Mouse (Mus musculus) thymus, adult 2 months (tissue): Measurements from ENCODE around the gene Dpyd. TPM values are rescaled to one million over a fixed set of nuclear protein-coding genes. Genes with fewer than 3 reads are reported as not detected.
A peak's percentile ranks its signal among the peaks of the same experiment; 100 is the strongest.

ENCODE experiments used
- DNase-seq: peaks from one replicate; pipeline ENCODE4 v3.0.0; 2021
- H3K27ac ChIP-seq: fragments of 200-500 bp; 2 replicates; pipeline ENCODE4 v1.5.1; 2012; ENCODE audit warnings: low read length, control low read depth; ENCODE audit not compliant: control insufficient read depth, insufficient read depth
- H3K27me3 ChIP-seq: fragments of 200-500 bp; 2 replicates; pipeline ENCODE4 v1.6.1; 2012; ENCODE audit warnings: mild to moderate bottlenecking, low read length, moderate library complexity, mixed read lengths; ENCODE audit not compliant: control insufficient read depth, insufficient read depth
- H3K36me3 ChIP-seq: fragments of 200-500 bp; 2 replicates; pipeline ENCODE4 v1.6.1; 2012; ENCODE audit warnings: mild to moderate bottlenecking, low read length, moderate library complexity; ENCODE audit not compliant: control insufficient read depth, insufficient read depth
- H3K4me1 ChIP-seq: fragments of 200-500 bp; replicated peaks from 2 replicates; pipeline ENCODE4 v1.6.1; 2012; ENCODE audit warnings: low read length; ENCODE audit not compliant: control insufficient read depth, insufficient read depth
- H3K4me3 ChIP-seq: fragments of 200-500 bp; 2 replicates; pipeline ENCODE4 v1.5.1; 2012; ENCODE audit warnings: mild to moderate bottlenecking, low read length, control low read depth, moderate library complexity; ENCODE audit not compliant: control insufficient read depth, insufficient read depth
- CTCF ChIP-seq: fragments of 200-500 bp; IDR thresholded peaks from 2 replicates; pipeline ENCODE4 v1.5.1; 2012; ENCODE audit warnings: mild to moderate bottlenecking, control low read depth, low read length, moderate library complexity, borderline replicate concordance; ENCODE audit not compliant: control insufficient read depth, poor library complexity, insufficient read depth; ENCODE audit errors: extremely low read depth
- POLR2A ChIP-seq: fragments of 200-500 bp; IDR thresholded peaks from 2 replicates; pipeline ENCODE4 v1.6.1; 2012; ENCODE audit warnings: mild to moderate bottlenecking, low read length, control low read depth, moderate library complexity; ENCODE audit not compliant: control insufficient read depth, poor library complexity, insufficient read depth; ENCODE audit errors: extremely low read depth
- WGBS: fragments of 180-500 bp; shearing (Covaris S2); methylation state at CpG from one replicate; pipeline ENCODE4 v1.1.7; 2018; 5-methylcytosine and 5-hydroxymethylcytosine counted together
- polyA plus RNA-seq: library from polyadenylated mRNA; depleted of rRNA; stranded (reverse); fragments of >200 nt; gene quantifications from 2 replicates; pipeline ENCODE4 v1.2.3, GENCODE M21; 2012

Gene Dpyd
- polyA plus RNA-seq, 1 experiment, result 0.85 TPM

GRCm38 (mm10) chr3:118562311-118562671, 362 bp downstream of the Dpyd start:
- no peaks in the 10 kb centered on the region for H3K27me3 ChIP-seq
- no peaks in the 10 kb centered on the region for H3K4me1 ChIP-seq
- TF ChIP-seq CTCF (no peak), POLR2A (no peak)
- H3K27ac ChIP-seq, result no peak overlapping the region
- DNase-seq, result no peak
- no peaks in the 10 kb centered on the region for H3K36me3 ChIP-seq
- H3K4me3 ChIP-seq, result peak overlapping the region; percentile 14
- 7% methylated on average over 17 of the region's 18 CpGs for WGBS

- WGBS, result 82% methylated on average over 5 of the region's 5 CpGs
- Histone ChIP-seq H3K36me3 (no peaks in the 10 kb centered on the region), H3K4me1 (no peaks in the 10 kb centered on the region), H3K27ac (no peak overlapping the region), H3K27me3 (no peaks in the 10 kb centered on the region), H3K4me3 (no peak overlapping the region)
- TF ChIP-seq POLR2A, result no peak
- TF ChIP-seq CTCF, result no peak
- DNase-seq, result no peak
Observed at GRCm38 (mm10) chr3:118566779-118567178, 4.8 kb downstream of the Dpyd start.

DNA sequence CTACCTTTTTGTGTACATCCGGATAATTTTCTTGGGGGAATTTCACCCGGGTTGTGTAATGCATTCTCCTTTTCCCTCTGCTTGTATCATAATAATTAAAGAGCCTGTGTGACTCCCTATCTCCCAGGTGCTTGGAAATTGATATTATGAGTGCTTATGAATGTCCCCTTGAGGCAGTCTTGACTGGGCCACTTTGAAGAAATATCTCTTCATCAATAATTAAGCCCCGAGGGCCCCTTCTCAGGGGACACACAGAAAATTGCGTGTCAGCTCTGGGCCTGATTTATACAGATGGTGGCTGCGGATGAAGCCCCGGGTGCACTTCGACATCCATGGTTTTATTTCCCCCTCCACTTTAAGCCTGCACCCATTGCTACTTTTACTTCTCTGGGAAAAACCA, 8.3 kb downstream of the Dpyd start:
- 94% methylated on average over 7 of the region's 7 CpGs for WGBS
- no peak for TF ChIP-seq POLR2A
- no peak for TF ChIP-seq CTCF

DNA sequence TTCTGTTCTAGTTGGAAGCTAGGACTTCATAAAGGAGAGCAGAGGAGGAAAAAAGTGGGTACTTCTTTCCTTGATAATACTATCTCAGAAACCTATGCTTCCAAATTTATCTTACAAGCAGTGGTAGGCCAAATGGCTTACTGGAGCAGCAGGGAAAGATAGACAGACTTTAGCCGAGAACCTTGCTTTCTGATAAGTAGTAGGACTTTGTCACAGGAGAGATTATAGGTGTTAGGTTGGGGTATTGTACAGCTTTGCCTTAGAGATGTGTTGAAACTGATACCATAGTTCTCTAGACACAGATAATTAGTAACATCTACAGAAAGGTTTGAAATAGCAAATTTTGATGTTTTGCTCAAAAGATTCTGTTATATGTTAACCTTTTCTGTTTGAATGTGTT, 28.6 kb downstream of the Dpyd start:
- WGBS, result 89% methylated on average over 1 of the region's 1 CpGs
- TF ChIP-seq POLR2A (no peak), CTCF (no peak)

More for the DNA sequence above, 8.3 kb downstream of the Dpyd start:
- H3K4me1 ChIP-seq, result no peaks in the 10 kb centered on the region
- H3K36me3 ChIP-seq, result no peaks in the 10 kb centered on the region
- no peak for DNase-seq
- no peak overlapping the region for H3K4me3 ChIP-seq
- no peak overlapping the region for H3K27ac ChIP-seq
- no peaks in the 10 kb centered on the region for H3K27me3 ChIP-seq

DNA sequence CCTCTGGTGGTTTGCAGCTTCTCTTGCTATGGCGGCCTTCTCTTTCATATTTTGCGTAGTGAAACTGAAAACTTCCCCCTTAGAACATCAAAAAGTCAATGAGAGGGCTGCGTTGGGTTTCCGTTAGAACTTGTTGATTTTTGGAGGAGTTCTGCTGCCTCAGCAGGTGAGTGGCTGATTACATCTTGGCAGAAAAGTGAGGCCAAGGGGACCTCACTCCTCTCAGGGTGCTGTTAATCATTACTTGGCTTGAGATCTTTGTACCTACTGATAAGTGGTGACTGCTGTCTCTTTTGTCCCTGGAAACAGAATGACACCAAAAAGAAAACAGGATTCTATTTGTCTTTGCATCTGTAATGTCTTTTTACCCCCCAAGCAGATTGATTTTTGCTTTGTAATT, 32.9 kb downstream of the Dpyd start:
- no peaks in the 10 kb centered on the region for H3K4me1 ChIP-seq
- no peak overlapping the region for H3K4me3 ChIP-seq
- DNase-seq, result no peak
- no peaks in the 10 kb centered on the region for H3K36me3 ChIP-seq
- 83% methylated on average over 4 of the region's 4 CpGs for WGBS
- no peaks in the 10 kb centered on the region for H3K27me3 ChIP-seq
- TF ChIP-seq CTCF (no peak), POLR2A (no peak)
- H3K27ac ChIP-seq, result no peak overlapping the region

More for the DNA sequence above, 28.6 kb downstream of the Dpyd start:
- no peak for DNase-seq
- Histone ChIP-seq H3K4me3 (no peak overlapping the region), H3K27me3 (no peaks in the 10 kb centered on the region), H3K36me3 (no peaks in the 10 kb centered on the region), H3K27ac (no peak overlapping the region), H3K4me1 (no peaks in the 10 kb centered on the region)

- H3K36me3 ChIP-seq, result no peaks in the 10 kb centered on the region
- H3K27ac ChIP-seq, result no peak overlapping the region
- H3K27me3 ChIP-seq, result no peaks in the 10 kb centered on the region
- no peaks in the 10 kb centered on the region for H3K4me1 ChIP-seq
- no peak for DNase-seq
- no peak for TF ChIP-seq POLR2A
- no peak for TF ChIP-seq CTCF
- H3K4me3 ChIP-seq, result no peak overlapping the region
- 92% methylated on average over 2 of the region's 2 CpGs for WGBS
Observed at GRCm38 (mm10) chr3:118595693-118596092, 33.8 kb downstream of the Dpyd start.

DNA sequence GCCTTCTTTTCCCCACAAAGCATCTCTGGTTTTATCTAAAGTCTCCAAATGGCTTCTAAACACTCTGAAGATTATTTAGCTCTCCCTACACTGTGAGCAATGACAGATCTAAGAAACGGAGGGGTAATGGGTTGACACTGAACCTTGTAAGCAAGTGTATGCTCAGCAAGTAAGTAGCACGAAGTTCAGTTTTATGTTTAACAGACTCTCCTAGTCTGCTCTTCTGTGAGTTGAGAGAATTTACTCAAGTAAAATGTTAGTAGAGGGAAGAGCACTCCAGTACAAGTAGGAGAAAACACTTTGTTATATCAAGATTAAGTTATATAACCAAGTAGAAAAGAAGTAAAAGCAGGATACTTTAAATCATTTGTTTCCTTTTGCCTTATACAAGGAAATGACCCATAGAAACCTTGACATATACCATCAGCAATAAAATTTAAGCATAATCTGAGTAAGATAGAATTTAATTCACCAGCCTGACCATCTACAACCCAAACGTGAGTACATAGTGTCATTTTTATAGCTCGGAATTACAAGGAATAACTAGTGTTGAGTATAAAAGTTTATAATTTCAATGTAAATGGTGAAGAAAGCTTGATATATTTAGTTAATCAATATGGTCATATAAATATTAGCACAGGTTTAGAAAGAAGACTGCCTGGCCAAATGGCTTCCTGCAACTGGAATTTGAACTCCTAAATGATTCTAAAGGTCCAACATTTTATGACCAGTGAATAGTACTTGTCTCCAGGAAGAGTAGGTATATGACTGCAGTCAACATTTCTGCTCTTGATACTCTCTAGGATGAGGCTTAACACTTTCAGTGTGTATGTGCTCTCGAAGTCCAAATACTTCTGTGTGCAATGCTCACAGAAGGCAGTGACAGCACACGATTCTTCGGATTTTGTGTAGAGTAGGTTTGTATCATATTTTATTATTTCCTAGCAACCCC, 40.0 kb downstream of the Dpyd start:
- H3K27me3 ChIP-seq, result no peaks in the 10 kb centered on the region
- no peak overlapping the region for H3K27ac ChIP-seq
- WGBS, result 88% methylated on average over 7 of the region's 7 CpGs
- H3K36me3 ChIP-seq, result no peaks in the 10 kb centered on the region
- no peak for DNase-seq
- H3K4me1 ChIP-seq, result no peaks in the 10 kb centered on the region
- H3K4me3 ChIP-seq, result no peak overlapping the region
- TF ChIP-seq POLR2A (no peak), CTCF (no peak)

DNA sequence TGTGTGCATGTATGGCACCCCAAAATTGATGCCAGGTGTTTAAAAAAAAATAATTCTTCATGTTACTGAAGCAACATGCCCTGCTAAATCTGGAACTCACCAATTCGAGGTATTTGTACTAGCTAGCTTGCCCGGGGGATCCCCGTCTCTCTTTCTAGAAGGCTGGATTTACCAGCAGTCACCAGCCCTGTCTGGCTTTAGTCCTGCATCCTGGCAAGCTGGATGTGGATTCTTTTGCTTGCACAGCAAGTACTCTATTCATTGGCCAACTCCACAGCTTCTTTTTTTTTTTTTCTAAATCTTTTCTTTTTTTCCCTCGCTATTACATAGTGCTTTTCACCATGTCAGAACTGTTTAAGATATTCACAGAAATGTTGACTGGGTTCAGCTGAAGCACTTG, 46.8 kb downstream of the Dpyd start:
- H3K27ac ChIP-seq, result no peak overlapping the region
- no peaks in the 10 kb centered on the region for H3K4me1 ChIP-seq
- TF ChIP-seq CTCF (no peak), POLR2A (no peak)
- no peaks in the 10 kb centered on the region for H3K36me3 ChIP-seq
- WGBS, result 79% methylated on average over 4 of the region's 4 CpGs
- no peak overlapping the region for H3K4me3 ChIP-seq
- H3K27me3 ChIP-seq, result no peaks in the 10 kb centered on the region
- DNase-seq, result no peak
